Mouse (Mus musculus): ENCODE measurements around the gene Igsf3.
A peak's percentile ranks its signal among the peaks of the same experiment; 100 is the strongest.

- TF ChIP-seq CTCF (IDR thresholded peaks at IDR 0.05; ENCODE audit: low read depth): no peak
- TF ChIP-seq EP300 (IDR thresholded peaks at IDR 0.05; ENCODE audit: low read depth): peak; percentile 97
Measured at GRCm38 (mm10) chr3:101354490-101354889, 22.4 kb upstream of the Igsf3 start.

Data from liver, embryonic 14.5 days (tissue).